Mouse (Mus musculus): ENCODE results near the gene 1810024B03Rik.

- TF ChIP-seq POLR2A (IDR thresholded peaks at IDR 0.05; ENCODE audit: insufficient read depth, low read depth, low read length) (no peak), CTCF (IDR thresholded peaks at IDR 0.05; ENCODE audit: insufficient read depth, low read depth, low read length) (no peak)
These were observed 46.6 kb upstream of the 1810024B03Rik start for GRCm38 (mm10) chr2:127254604-127255134.

Measured in olfactory bulb, adult 2 months (tissue).